Mouse (Mus musculus): Measurements from ENCODE around the gene Myo19.

Gene Myo19

GRCm38 (mm10) chr11:84916053-84916702 is 36.2 kb downstream of the Myo19 start, which contains the start of gene Znhit3:
Znhit3 (minus strand) TSS chr11:84916366.
- no peak for TF ChIP-seq GATA4 (IDR thresholded peaks at IDR 0.05; ENCODE audit: insufficient replicate concordance, low read length)

- TF ChIP-seq GATA4 (IDR thresholded peaks at IDR 0.05; ENCODE audit: insufficient replicate concordance, low read length): no peak
These were observed 36.9 kb downstream of the Myo19 start for GRCm38 (mm10) chr11:84916703-84917300.

GRCm38 (mm10) chr11:84918425-84918824 is 38.5 kb downstream of the Myo19 start:
- no peak for TF ChIP-seq GATA4 (IDR thresholded peaks at IDR 0.05; ENCODE audit: insufficient replicate concordance, low read length)

- no peak for TF ChIP-seq GATA4 (IDR thresholded peaks at IDR 0.05; ENCODE audit: insufficient replicate concordance, low read length)
These were observed 39.3 kb downstream of the Myo19 start for GRCm38 (mm10) chr11:84919276-84919675.

- no peak for TF ChIP-seq GATA4 (IDR thresholded peaks at IDR 0.05; ENCODE audit: insufficient replicate concordance, low read length)
These were observed 40.0 kb downstream of the Myo19 start for GRCm38 (mm10) chr11:84919951-84920350.

GRCm38 (mm10) chr11:84920981-84921380 is 41.0 kb downstream of the Myo19 start:
- TF ChIP-seq GATA4 (IDR thresholded peaks at IDR 0.05; ENCODE audit: insufficient replicate concordance, low read length): no peak

GRCm38 (mm10) chr11:84932261-84932660 is 52.3 kb downstream of the Myo19 start:
- no peak for TF ChIP-seq GATA4 (IDR thresholded peaks at IDR 0.05; ENCODE audit: insufficient replicate concordance, low read length)

GRCm38 (mm10) chr11:84939508-84940053 is 59.6 kb downstream of the Myo19 start:
- no peak for TF ChIP-seq GATA4 (IDR thresholded peaks at IDR 0.05; ENCODE audit: insufficient replicate concordance, low read length)

- no peak for TF ChIP-seq GATA4 (IDR thresholded peaks at IDR 0.05; ENCODE audit: insufficient replicate concordance, low read length)
These were observed 60.2 kb downstream of the Myo19 start for GRCm38 (mm10) chr11:84940140-84940539.

- TF ChIP-seq GATA4 (IDR thresholded peaks at IDR 0.05; ENCODE audit: insufficient replicate concordance, low read length): no peak
These were observed 64.0 kb downstream of the Myo19 start for GRCm38 (mm10) chr11:84943948-84944347.

- TF ChIP-seq GATA4 (IDR thresholded peaks at IDR 0.05; ENCODE audit: insufficient replicate concordance, low read length): no peak
These were observed 64.9 kb downstream of the Myo19 start for GRCm38 (mm10) chr11:84944639-84945435.

GRCm38 (mm10) chr11:84945841-84946240 is 65.9 kb downstream of the Myo19 start:
- TF ChIP-seq GATA4 (IDR thresholded peaks at IDR 0.05; ENCODE audit: insufficient replicate concordance, low read length): no peak

GRCm38 (mm10) chr11:84947206-84947605 is 67.3 kb downstream of the Myo19 start:
- TF ChIP-seq GATA4 (IDR thresholded peaks at IDR 0.05; ENCODE audit: insufficient replicate concordance, low read length): no peak

- no peak for TF ChIP-seq GATA4 (IDR thresholded peaks at IDR 0.05; ENCODE audit: insufficient replicate concordance, low read length)
These were observed 68.2 kb downstream of the Myo19 start for GRCm38 (mm10) chr11:84948114-84948513.

- no peak for TF ChIP-seq GATA4 (IDR thresholded peaks at IDR 0.05; ENCODE audit: insufficient replicate concordance, low read length)
These were observed 68.6 kb downstream of the Myo19 start for GRCm38 (mm10) chr11:84948526-84948925.

GRCm38 (mm10) chr11:84952611-84953010 is 72.7 kb downstream of the Myo19 start:
- no peak for TF ChIP-seq GATA4 (IDR thresholded peaks at IDR 0.05; ENCODE audit: insufficient replicate concordance, low read length)
